Mouse (Mus musculus) bone marrow, adult 2 months (tissue): Measurements from ENCODE around the gene Slc24a4.

Experiments
- CTCF ChIP-seq: fragments of 200-500 bp; IDR thresholded peaks from 2 replicates; pipeline ENCODE4 v1.5.1; 2011; ENCODE audit warnings: low read length, control low read depth; ENCODE audit not compliant: control insufficient read depth, insufficient read depth
- POLR2A ChIP-seq: fragments of 200-500 bp; IDR thresholded peaks from 2 replicates; pipeline ENCODE4 v1.6.1; 2011; ENCODE audit warnings: low read depth, mild to moderate bottlenecking, control low read depth, low read length, borderline replicate concordance; ENCODE audit not compliant: control insufficient read depth

DNA sequence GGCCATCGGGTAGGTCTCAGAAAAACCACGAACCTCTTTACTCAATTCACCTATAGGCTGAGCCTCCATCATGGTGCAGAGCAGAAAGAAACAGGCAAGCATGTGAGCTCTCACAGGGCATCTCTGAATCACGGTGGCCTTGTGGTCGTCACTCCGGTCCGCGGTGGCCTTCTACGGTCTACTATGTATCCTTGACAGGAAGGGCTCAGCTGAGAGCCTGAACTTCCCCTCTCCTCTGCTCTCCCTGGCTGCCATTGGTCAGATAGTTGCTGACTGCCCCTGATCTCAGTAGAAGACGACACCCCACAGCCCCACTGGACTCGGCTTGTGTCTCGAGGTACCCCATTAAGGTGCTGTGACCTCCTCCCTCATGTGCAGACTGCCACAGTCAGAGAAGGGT lies 44.2 kb downstream of the Slc24a4 start:
- TF ChIP-seq POLR2A (no peak), CTCF (no peak)
